14 mouse cellular contexts compared by ENCODE assay signal in the genomic region with DNA sequence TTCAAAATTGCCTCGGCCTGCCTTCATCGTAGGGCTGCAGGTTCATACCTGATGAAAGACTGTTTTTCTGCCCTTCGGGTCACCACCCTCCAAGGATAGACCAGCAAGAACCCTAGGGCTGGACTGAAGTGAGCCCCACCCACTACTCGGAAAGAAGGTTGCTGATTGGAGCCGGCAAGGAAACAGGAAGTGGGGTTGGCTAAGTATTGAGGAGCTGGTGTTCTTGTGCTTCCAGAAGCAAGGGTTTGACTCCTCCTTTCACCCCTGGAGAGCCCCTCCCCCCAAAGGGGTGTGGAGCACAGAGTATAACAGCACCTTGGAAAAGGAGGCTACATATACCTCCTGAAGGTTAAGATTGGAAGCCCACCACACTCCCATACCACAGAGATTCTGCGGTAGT.
"Had no signal": no experiment of that assay in that cellular context is flagged by ENCODE, and none has a peak within 500 bp of the region (broad histone marks: within the 10 kb centered on the region; RNA-seq: fewer than 3 reads in every experiment).

No protein-coding gene starts in this region.

- H3K4me1 ChIP-seq: kidney, embryonic 15.5 days; limb, embryonic 12.5 days; midbrain, embryonic 13.5 days; neural tube, embryonic 15.5 days had no signal

- H3K9ac ChIP-seq: kidney, embryonic 15.5 days; limb, embryonic 12.5 days; liver, embryonic 14.5 days; midbrain, embryonic 13.5 days; neural tube, embryonic 15.5 days had no signal

- H3K27ac ChIP-seq: kidney, embryonic 15.5 days; limb, embryonic 12.5 days; liver, embryonic 14.5 days; midbrain, embryonic 13.5 days; neural tube, embryonic 15.5 days had no signal

- H3K9me3 ChIP-seq: kidney, embryonic 15.5 days; limb, embryonic 12.5 days; midbrain, embryonic 13.5 days; neural tube, embryonic 15.5 days had no signal

- ATAC-seq: midbrain, embryonic 13.5 days had no signal

- H3K4me3 ChIP-seq: kidney, embryonic 15.5 days; limb, embryonic 12.5 days; midbrain, embryonic 13.5 days; myocyte; neural tube, embryonic 15.5 days had no signal

- H3K36me3 ChIP-seq: kidney, embryonic 15.5 days; limb, embryonic 12.5 days; midbrain, embryonic 13.5 days; neural tube, embryonic 15.5 days had no signal

- H3K27me3 ChIP-seq: kidney, embryonic 15.5 days; limb, embryonic 12.5 days; neural tube, embryonic 15.5 days had no signal

- DNase-seq: kidney, postnatal 14 days; layer of hippocampus, adult 9-11 months; layer of hippocampus, postnatal 36 days; lung, adult 18-20 months; right cerebral cortex, adult 18-20 months; right cerebral cortex, postnatal 25 days; thymus, adult 18-20 months; thymus, postnatal 14 days had no signal

- H3K4me2 ChIP-seq: kidney, embryonic 15.5 days; limb, embryonic 12.5 days; midbrain, embryonic 13.5 days; neural tube, embryonic 15.5 days had no signal
